Mouse (Mus musculus) adrenal gland, postnatal 10 days (tissue): Measurements from ENCODE around the gene Odf4. TPM values are rescaled to one million over a fixed set of nuclear protein-coding genes. Genes with fewer than 3 reads are reported as not detected.

ENCODE experiments used
- DNase-seq: peaks from one replicate; pipeline ENCODE4 v3.0.0; 2021; ENCODE audit warnings: mixed read lengths
- total RNA-seq, 2 experiments: library from RNA; stranded (reverse); gene quantifications; 2 replicates each; pipeline ENCODE4 v1.2.3; 2021

Odf4 gene
- total RNA-seq, 2 experiments from 2014 or later, result 0.27 to 0.60 TPM

GRCm38 (mm10) chr11:68902367-68902766, 24.5 kb downstream of the Odf4 start:
- no peak for DNase-seq

- no peak for DNase-seq
Observed at GRCm38 (mm10) chr11:68902047-68902364, 24.9 kb downstream of the Odf4 start.

- peak; percentile 98 for DNase-seq
Observed at GRCm38 (mm10) chr11:68901351-68902046, 25.4 kb downstream of the Odf4 start, which contains the start of gene Rpl26. Gene Rpl26, plus strand, starts transcription at chr11:68901583.

GRCm38 (mm10) chr11:68900519-68901350, 26.1 kb downstream of the Odf4 start:
- DNase-seq, result peak; percentile 20

GRCm38 (mm10) chr11:68899815-68900214, 27.1 kb downstream of the Odf4 start:
- DNase-seq, result no peak

GRCm38 (mm10) chr11:68898790-68899189, 28.1 kb downstream of the Odf4 start:
- no peak for DNase-seq

GRCm38 (mm10) chr11:68897838-68898237, 29.0 kb downstream of the Odf4 start:
- DNase-seq, result no peak

- DNase-seq, result peak; percentile 30
Observed at GRCm38 (mm10) chr11:68897120-68897519, 29.8 kb downstream of the Odf4 start.

- no peak for DNase-seq
Observed at GRCm38 (mm10) chr11:68896247-68896646, 30.6 kb downstream of the Odf4 start.

GRCm38 (mm10) chr11:68893911-68894464, 32.9 kb downstream of the Odf4 start:
- no peak for DNase-seq

- no peak for DNase-seq
Observed at GRCm38 (mm10) chr11:68892233-68892832, 34.5 kb downstream of the Odf4 start.

- no peak for DNase-seq
Observed at GRCm38 (mm10) chr11:68891823-68892222, 35.1 kb downstream of the Odf4 start.

- DNase-seq, result no peak
Observed at GRCm38 (mm10) chr11:68890625-68891024, 36.3 kb downstream of the Odf4 start.

GRCm38 (mm10) chr11:68888653-68889052, 38.2 kb downstream of the Odf4 start:
- DNase-seq, result no peak

- no peak for DNase-seq
Observed at GRCm38 (mm10) chr11:68888253-68888652, 38.6 kb downstream of the Odf4 start, which contains the start of gene Rnf222. Gene Rnf222, plus strand, starts transcription at chr11:68888553.

GRCm38 (mm10) chr11:68886091-68886490, 40.8 kb downstream of the Odf4 start:
- DNase-seq, result no peak

GRCm38 (mm10) chr11:68884368-68884767, 42.5 kb downstream of the Odf4 start:
- no peak for DNase-seq

- no peak for DNase-seq
Observed at GRCm38 (mm10) chr11:68883843-68884242, 43.0 kb downstream of the Odf4 start.

GRCm38 (mm10) chr11:68882107-68882506, 44.8 kb downstream of the Odf4 start:
- DNase-seq, result no peak

GRCm38 (mm10) chr11:68878811-68879210, 48.1 kb downstream of the Odf4 start:
- DNase-seq, result no peak

GRCm38 (mm10) chr11:68874841-68875240, 52.0 kb downstream of the Odf4 start:
- peak; percentile 80 for DNase-seq
